Mouse (Mus musculus): ENCODE measurements around the gene Lemd1. TPM values are rescaled to one million over a fixed set of nuclear protein-coding genes. Genes with fewer than 3 reads are reported as not detected.
"Not testable (repeated sequence)": the region's sequence is repeated elsewhere in the genome, so short reads cannot be mapped to it uniquely, and the experiment has no call there.

Lemd1 gene
- total RNA-seq, 2 experiments from 2014 or later, result not detected

GRCm38 (mm10) chr1:132277124-132277523, 85.9 kb downstream of the Lemd1 start:
- intact Hi-C loops (cut with DNase I; ENCODE audit: low total_unique reads), result no loop called here
- no peak for DNase-seq

- DNase-seq; intact Hi-C loops (cut with DNase I; ENCODE audit: low total_unique reads): not testable (repeated sequence)
These were observed 89.4 kb downstream of the Lemd1 start for GRCm38 (mm10) chr1:132280636-132281035.

DNA sequence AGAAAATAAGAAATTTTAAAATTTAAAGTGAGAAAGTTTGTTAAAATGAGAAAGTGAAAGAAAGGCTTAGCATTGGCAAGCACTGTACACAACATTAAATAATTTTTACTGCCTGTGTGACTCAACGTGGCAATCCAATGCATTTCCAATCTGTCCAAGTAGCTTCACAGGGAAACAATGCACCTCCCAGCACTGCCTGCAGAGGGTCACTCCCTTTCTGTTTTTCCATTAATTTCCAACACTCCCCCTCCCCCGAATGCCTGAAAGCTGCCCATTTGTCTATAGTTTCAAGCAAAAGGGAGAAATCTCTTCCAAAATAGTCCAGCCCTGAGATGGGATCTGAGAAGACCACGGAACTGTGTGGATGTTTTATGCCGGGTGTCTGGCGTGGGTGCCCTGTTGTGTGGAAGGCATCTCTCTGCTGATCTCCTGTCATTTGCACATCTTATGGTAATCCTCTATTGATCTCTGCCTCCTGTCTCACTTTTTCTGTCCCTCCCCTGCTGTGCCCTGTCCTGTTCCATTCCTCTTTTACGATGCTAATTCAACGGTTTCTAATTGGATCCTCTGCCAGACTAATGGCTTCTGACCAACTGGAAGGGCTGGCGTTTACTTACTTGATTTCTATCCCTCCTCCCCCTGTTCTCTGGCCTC, 90.4 kb downstream of the Lemd1 start:
- DNase-seq, result no peak
- intact Hi-C loops (cut with DNase I; ENCODE audit: low total_unique reads), result no loop called here

GRCm38 (mm10) chr1:132282177-132282536, 90.9 kb downstream of the Lemd1 start:
- DNase-seq, result no peak
- intact Hi-C loops (cut with DNase I; ENCODE audit: low total_unique reads), result no loop called here

GRCm38 (mm10) chr1:132283018-132283417, 91.8 kb downstream of the Lemd1 start:
- intact Hi-C loops (cut with DNase I; ENCODE audit: low total_unique reads), result no loop called here
- DNase-seq, result no peak

DNA sequence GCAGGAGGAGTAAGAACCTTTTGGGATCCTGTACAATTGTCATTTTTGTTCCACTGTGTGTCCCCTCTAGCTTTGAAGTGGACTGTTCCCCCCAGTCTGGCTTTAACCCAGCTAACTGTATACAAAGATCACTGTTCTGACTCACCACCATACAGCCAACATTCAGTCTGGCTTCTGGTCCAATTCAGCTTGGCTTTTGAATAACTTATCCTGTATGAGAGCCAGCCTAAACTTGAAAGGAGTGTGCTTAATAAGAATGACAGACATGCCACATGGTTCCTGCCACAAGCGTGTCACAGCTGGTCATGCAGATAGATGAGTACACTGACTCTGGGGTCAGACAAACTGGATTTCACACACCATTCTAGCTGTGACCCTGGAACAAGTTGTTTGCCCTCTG, 95.5 kb downstream of the Lemd1 start:
- intact Hi-C loops (cut with DNase I; ENCODE audit: low total_unique reads), result no loop called here
- no peak for DNase-seq

DNA sequence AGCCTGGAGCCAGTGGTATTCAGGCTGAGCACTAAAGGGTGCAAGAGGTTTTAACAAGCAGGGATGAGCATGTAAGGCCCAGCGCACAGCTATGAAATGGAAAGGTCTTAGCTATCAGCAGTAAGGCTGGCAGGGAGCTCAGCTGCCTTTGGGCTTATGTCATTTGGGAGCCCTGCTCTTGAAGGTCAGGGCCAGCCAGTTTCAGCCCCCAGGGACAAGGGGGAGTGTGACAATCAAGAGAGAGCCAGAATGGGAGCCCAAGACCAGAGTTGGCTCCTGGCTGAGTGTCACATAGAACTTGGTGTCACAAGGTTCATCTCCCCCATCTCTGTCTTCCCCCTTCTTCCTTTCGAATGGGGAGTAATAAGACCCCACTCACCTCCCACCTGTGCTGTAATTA, 96.2 kb downstream of the Lemd1 start:
- intact Hi-C loops (cut with DNase I; ENCODE audit: low total_unique reads), result no loop called here
- DNase-seq, result no peak

GRCm38 (mm10) chr1:132287991-132288451, 96.8 kb downstream of the Lemd1 start:
- intact Hi-C loops (cut with DNase I; ENCODE audit: low total_unique reads), result no loop called here

GRCm38 (mm10) chr1:132289965-132290364, 98.7 kb downstream of the Lemd1 start:
- no peak for DNase-seq
- intact Hi-C loops (cut with DNase I; ENCODE audit: low total_unique reads), result no loop called here

More at GRCm38 (mm10) chr1:132287991-132288451, 96.8 kb downstream of the Lemd1 start:
- no peak for DNase-seq

GRCm38 (mm10) chr1:132290921-132291675, 99.9 kb downstream of the Lemd1 start:
- intact Hi-C loops (cut with DNase I; ENCODE audit: low total_unique reads), result no loop called here
- DNase-seq, result no peak

DNA sequence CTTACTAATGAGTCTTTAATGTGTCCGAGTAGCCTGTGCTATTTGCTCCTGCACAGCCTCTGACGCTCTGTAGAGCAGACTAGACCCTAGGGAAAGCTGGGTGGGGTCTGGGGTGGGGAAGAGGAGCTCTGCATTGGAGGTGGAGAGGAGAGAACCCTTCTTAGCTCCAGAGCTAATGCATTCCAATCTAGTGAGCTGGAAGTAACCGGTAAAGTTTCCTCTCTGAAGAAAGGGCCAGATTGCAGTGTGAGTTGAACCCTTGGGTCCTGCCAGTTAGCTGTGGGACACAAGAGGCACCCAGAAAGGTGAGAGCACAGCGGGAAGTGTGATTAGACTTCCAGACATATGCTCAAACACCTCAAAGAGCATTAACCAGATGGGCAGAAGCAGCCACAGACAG, 100.5 kb downstream of the Lemd1 start:
- intact Hi-C loops (cut with DNase I; ENCODE audit: low total_unique reads), result no loop called here
- no peak for DNase-seq

DNA sequence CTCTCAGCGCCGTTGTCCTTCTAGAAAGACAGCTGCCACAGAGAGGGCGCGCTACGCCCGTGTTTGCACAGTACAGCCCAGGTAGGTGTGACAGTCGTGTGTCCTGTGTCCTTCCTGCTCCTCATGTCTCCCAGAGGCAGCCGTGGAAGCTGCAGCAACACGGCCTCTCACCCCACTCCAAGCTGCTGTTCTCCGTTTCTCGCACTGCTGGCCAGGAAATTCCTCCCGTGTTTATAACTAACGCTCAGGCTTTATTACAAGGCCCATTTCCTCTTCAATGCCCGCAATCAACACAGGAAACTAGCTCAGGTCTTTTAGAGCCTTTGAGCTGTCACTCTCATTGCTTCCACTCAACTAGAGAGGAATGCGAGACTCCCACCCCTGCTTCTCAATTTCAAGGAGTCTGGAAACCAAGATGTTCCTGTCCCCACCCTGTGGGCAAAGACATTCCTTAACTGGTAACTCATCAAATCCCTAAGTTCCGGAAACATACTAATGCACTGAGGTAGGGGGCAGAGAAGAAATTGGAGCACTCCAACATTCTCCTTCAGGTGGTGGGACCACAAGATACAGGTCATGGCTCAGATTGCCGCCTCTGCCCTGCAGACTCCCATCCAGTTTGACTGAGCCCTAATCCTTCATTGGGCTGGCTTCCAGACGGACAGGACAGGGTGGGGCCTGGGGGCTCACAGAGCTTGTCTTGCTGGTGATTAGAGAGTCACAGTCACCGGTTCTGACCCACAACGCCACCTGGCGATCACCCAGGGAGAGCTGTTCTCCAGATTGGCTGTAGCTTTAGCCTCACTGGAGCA, 101.3 kb downstream of the Lemd1 start:
- intact Hi-C loops (cut with DNase I; ENCODE audit: low total_unique reads), result no loop called here
- DNase-seq, result no peak

- no peak for DNase-seq
- intact Hi-C loops (cut with DNase I; ENCODE audit: low total_unique reads), result no loop called here
These were observed 104.3 kb downstream of the Lemd1 start for GRCm38 (mm10) chr1:132295506-132295905.

GRCm38 (mm10) chr1:132296051-132296450, 104.8 kb downstream of the Lemd1 start:
- peak; percentile 79 for DNase-seq
- intact Hi-C loops (cut with DNase I; ENCODE audit: low total_unique reads), result no loop called here

DNA sequence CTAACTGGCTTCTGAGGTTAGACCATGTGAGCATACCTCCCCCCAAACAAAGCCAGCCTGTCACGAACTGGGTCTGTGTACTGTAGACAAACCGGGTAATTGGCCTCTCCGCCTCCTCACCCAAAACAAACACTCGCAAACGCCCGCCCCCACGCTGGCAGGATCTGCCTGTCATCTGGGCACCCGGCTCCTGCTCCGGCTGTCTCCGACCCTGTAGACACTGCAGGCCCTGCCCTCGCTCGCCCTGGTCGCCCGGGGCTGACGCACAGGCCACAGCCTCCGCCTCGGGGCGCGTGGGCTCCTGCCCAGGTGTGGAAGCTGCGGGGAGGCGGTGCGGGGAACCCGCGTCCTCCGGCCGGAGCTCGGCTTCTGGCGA, 107.2 kb downstream of the Lemd1 start, which contains the start of gene Klhdc8a:
Gene Klhdc8a (plus strand): TSS at position 202 of the 376 bp plus-strand sequence.
- peak; percentile 42 for DNase-seq
- intact Hi-C loops (cut with DNase I; ENCODE audit: low total_unique reads), result no loop called here

GRCm38 (mm10) chr1:132298801-132299464, 107.7 kb downstream of the Lemd1 start:
- DNase-seq, result peak; percentile 41
- intact Hi-C loops (cut with DNase I; ENCODE audit: low total_unique reads), result no loop called here

GRCm38 (mm10) chr1:132299744-132300143, 108.5 kb downstream of the Lemd1 start:
- intact Hi-C loops (cut with DNase I; ENCODE audit: low total_unique reads), result loop anchor here (5.0 to 10.0 kb wide), 2 partner anchors 135 to 177 kb away; no protein-coding TSS in a partner anchor
- DNase-seq, result no peak

GRCm38 (mm10) chr1:132301242-132301641, 110.0 kb downstream of the Lemd1 start:
- intact Hi-C loops (cut with DNase I; ENCODE audit: low total_unique reads), result loop anchor here (5.0 to 10.0 kb wide), 2 partner anchors 136 to 179 kb away; no protein-coding TSS in a partner anchor
- no peak for DNase-seq

DNA sequence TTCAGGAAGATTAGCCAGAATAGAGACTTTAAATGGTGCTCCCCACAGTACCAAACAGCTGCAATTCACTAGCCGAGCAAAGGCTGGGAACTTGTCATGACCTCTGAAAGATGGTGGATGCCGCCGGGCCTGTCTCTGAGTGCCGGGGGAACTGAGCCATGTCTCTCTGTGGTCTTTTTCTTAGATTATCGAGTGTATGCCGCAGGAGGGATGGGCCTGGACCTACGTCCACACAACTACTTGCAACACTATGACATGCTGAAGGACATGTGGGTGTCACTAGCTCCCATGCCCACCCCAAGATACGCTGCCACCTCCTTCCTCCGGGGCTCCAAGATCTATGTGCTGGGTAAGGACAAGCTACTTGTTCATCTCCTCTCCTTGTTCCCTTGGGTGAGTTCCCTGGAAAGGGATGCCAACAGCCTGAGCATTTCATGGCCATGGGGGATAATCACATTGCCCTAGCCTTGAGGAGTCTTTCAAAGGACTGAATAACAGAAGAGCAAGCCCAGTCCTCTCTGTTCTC, 111.2 kb downstream of the Lemd1 start:
- DNase-seq, result no peak
- intact Hi-C loops (cut with DNase I; ENCODE audit: low total_unique reads), result loop anchor here (5.0 to 10.0 kb wide), 2 partner anchors 138 to 180 kb away; no protein-coding TSS in a partner anchor

Measured in gastrocnemius, postnatal 14 days (tissue).